In the genomic region with DNA sequence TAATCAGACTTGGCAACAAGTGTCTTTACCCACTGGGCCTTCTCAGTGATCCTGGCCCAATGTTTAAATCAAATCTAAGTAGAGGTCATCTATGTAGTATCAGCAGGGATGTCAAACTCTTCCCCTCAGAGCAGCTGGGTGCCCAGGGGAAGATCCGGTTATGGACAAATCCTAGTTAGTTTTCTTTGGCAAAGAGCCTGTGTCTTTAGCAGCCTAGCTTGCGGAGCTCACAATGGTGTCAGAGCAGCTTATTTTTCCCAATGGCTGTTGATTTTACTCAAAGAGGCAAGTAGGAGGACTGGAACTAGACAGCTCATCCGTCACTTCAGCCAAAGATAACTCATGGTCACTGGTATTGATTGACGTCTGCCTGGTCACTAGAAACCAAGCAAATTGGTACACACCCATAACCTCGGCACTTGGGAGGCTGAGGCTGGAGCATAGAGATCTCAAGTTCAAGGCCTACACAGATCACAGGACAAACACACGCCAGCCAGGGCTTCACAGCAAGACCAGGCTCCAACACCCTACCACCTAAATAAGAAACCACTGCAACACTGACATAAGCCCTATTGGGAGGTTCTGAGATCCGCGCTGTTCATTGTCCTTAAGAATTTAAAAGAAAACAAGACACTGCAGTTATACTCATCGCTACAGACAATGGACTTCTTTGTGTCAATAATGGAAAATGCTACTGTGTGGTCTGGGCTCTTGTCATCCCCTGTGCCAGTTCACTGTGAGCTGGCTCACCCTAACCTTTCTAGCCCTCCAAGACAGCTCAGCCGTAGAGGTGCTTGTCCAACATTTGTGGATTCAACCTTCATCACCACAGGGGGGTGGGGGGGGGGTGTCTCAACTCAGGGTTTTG, we compare ENCODE assay signal across 8 mouse cellular contexts. TPM values are rescaled to one million over a fixed set of nuclear protein-coding genes. Genes with fewer than 3 reads are reported as not detected.
DNase-seq lines count a peak whose midpoint lies in the region; ATAC-seq and TF ChIP-seq lines count a peak whose summit lies in the region.

No protein-coding gene starts in this region.

- H3K27me3 ChIP-seq in kidney, adult 2 months (replicated peaks; ENCODE audit: control insufficient read depth, insufficient read depth, low read length), result no peaks in the 10 kb centered on the region
- H3K27me3 ChIP-seq in heart, embryonic 16.5 days (ENCODE audit: control insufficient read depth, insufficient read depth, low read length), result no peaks in the 10 kb centered on the region
- no peaks in the 10 kb centered on the region for H3K27me3 ChIP-seq in midbrain, embryonic 12.5 days

- H3K9me3 ChIP-seq in heart, embryonic 16.5 days (replicated peaks; ENCODE audit: control insufficient read depth, low read length), result no peaks in the 10 kb centered on the region
- no peaks in the 10 kb centered on the region for H3K9me3 ChIP-seq in midbrain, embryonic 12.5 days

- WGBS in kidney, adult 2 months, result 60% methylated on average over 10 of the region's 10 CpGs
- WGBS in heart, embryonic 16.5 days, result 66% methylated on average over 10 of the region's 10 CpGs
- 83% methylated on average over 10 of the region's 10 CpGs for WGBS in midbrain, embryonic 12.5 days

- peak overlapping the region; percentile 87 for H3K4me2 ChIP-seq in heart, embryonic 16.5 days (ENCODE audit: low read depth, low read length)
- H3K4me2 ChIP-seq in midbrain, embryonic 12.5 days (replicated peaks), result peak overlapping the region; percentile 91

- no peaks in the 10 kb centered on the region for H3K36me3 ChIP-seq in kidney, adult 2 months (ENCODE audit: control insufficient read depth, insufficient read depth, low read length)
- H3K36me3 ChIP-seq in heart, embryonic 16.5 days (ENCODE audit: control insufficient read depth, insufficient read depth), result no peaks in the 10 kb centered on the region
- no peaks in the 10 kb centered on the region for H3K36me3 ChIP-seq in midbrain, embryonic 12.5 days

- H3K4me1 ChIP-seq in kidney, adult 2 months (ENCODE audit: control insufficient read depth, insufficient read depth, low read length), result peaks cover 13% of the 10 kb centered on the region; the same call in 1 of the 2 replicates
- H3K4me1 ChIP-seq in heart, embryonic 16.5 days (ENCODE audit: control insufficient read depth, insufficient read depth, low read length), result peaks cover 44% of the 10 kb centered on the region
- peaks cover 27% of the 10 kb centered on the region for H3K4me1 ChIP-seq in midbrain, embryonic 12.5 days

- no peak overlapping the region for H3K4me3 ChIP-seq in kidney, adult 2 months (ENCODE audit: insufficient read depth, low read depth, low read length)
- peak overlapping the region; percentile 68; the same call in 1 of the 2 replicates for H3K4me3 ChIP-seq in heart, embryonic 16.5 days (ENCODE audit: low read length)
- H3K4me3 ChIP-seq in midbrain, embryonic 12.5 days, result peak overlapping the region; percentile 94; the same call in 1 of the 2 replicates

- peak; percentile 54 for DNase-seq in kidney, adult 2 months
- DNase-seq in kidney, postnatal 4 days, result no peak
- peak; percentile 33 for DNase-seq in R1 (ENCODE audit: low read depth, low spot score)
- no peak for DNase-seq in left cerebral cortex, adult 11 months (ENCODE audit: low spot score)
- DNase-seq in testis, postnatal 14 days (ENCODE audit: low spot score), result no peak
- DNase-seq in T-cell, adult 2 months (ENCODE audit: low spot score), result no peak

- no peak for ATAC-seq in heart, embryonic 16.5 days (replicated peaks; ENCODE audit: extremely low read depth, insufficient read depth, low FRiP score)
- no peak for ATAC-seq in midbrain, embryonic 12.5 days (ENCODE audit: low FRiP score, low read depth)

- H3K27ac ChIP-seq in kidney, adult 2 months (ENCODE audit: insufficient read depth, low read depth, low read length), result peak overlapping the region; percentile 90
- H3K27ac ChIP-seq in heart, embryonic 16.5 days (ENCODE audit: low read length), result peak overlapping the region; percentile 95
- H3K27ac ChIP-seq in midbrain, embryonic 12.5 days (replicated peaks), result peak overlapping the region; percentile 42; the same call in 1 of the 2 replicates

- peak overlapping the region; percentile 87 for H3K9ac ChIP-seq in heart, embryonic 16.5 days (ENCODE audit: low read length)
- H3K9ac ChIP-seq in midbrain, embryonic 12.5 days (replicated peaks), result peak overlapping the region; percentile 97; the same call in 1 of the 2 replicates

- no peak for TF ChIP-seq CTCF in kidney, adult 2 months (conservative IDR thresholded peaks at IDR 0.05; ENCODE audit: insufficient read depth, insufficient read length, low read depth, low read length)

- TF ChIP-seq POLR2A in kidney, adult 2 months (IDR thresholded peaks at IDR 0.05; ENCODE audit: low read depth, low read length), result no peak

RNA-seq across cellular contexts. Expression of gene Sp2, which starts 7.0 kb away (rescaled TPM):
- 11.9 and 13.3 TPM in 2 replicates for polyA plus RNA-seq in kidney, adult 2 months (2012; rRNA removed)
- 15.2 and 15.7 TPM in 2 replicates for polyA plus RNA-seq in heart, embryonic 16.5 days (2015; fragmentation: Nextera tagmentation; extraction: Ambion mirVana)
- 23.4 and 25.9 TPM in 2 replicates for polyA plus RNA-seq in midbrain, embryonic 12.5 days (2016; fragmentation: Nextera tagmentation; extraction: Ambion mirVana)

RNA-seq across cellular contexts. Expression of gene Pnpo, which starts 32.0 kb away (rescaled TPM):
- polyA plus RNA-seq in kidney, adult 2 months (2012; rRNA removed), result 73.0 and 77.1 TPM in 2 replicates
- polyA plus RNA-seq in heart, embryonic 16.5 days (2015; fragmentation: Nextera tagmentation; extraction: Ambion mirVana), result 45.8 and 48.9 TPM in 2 replicates
- polyA plus RNA-seq in midbrain, embryonic 12.5 days (2016; fragmentation: Nextera tagmentation; extraction: Ambion mirVana), result 14.6 and 16.4 TPM in 2 replicates

RNA-seq across cellular contexts. Expression of gene Sp6, which starts 37.4 kb away (rescaled TPM):
- 0.91 and 0.95 TPM in 2 replicates for polyA plus RNA-seq in kidney, adult 2 months (2012; rRNA removed)
- 0.21 TPM in 1 of 2 replicates, not detected in the other for polyA plus RNA-seq in heart, embryonic 16.5 days (2015; fragmentation: Nextera tagmentation; extraction: Ambion mirVana)
- polyA plus RNA-seq in midbrain, embryonic 12.5 days (2016; fragmentation: Nextera tagmentation; extraction: Ambion mirVana), result 0.26 and 0.63 TPM in 2 replicates

RNA-seq across cellular contexts. Expression of gene Prr15l, which starts 47.8 kb away (rescaled TPM):
- 114 and 119 TPM in 2 replicates for polyA plus RNA-seq in kidney, adult 2 months (2012; rRNA removed)
- 1.0 and 5.6 TPM in 2 replicates for polyA plus RNA-seq in heart, embryonic 16.5 days (2015; fragmentation: Nextera tagmentation; extraction: Ambion mirVana)
- polyA plus RNA-seq in midbrain, embryonic 12.5 days (2016; fragmentation: Nextera tagmentation; extraction: Ambion mirVana), result 0.55 and 0.68 TPM in 2 replicates

RNA-seq across cellular contexts. Expression of gene Scrn2, which starts 54.0 kb away (rescaled TPM):
- polyA plus RNA-seq in kidney, adult 2 months (2012; rRNA removed), result 104 and 112 TPM in 2 replicates
- 19.1 and 20.4 TPM in 2 replicates for polyA plus RNA-seq in heart, embryonic 16.5 days (2015; fragmentation: Nextera tagmentation; extraction: Ambion mirVana)
- polyA plus RNA-seq in midbrain, embryonic 12.5 days (2016; fragmentation: Nextera tagmentation; extraction: Ambion mirVana), result 22.5 and 24.2 TPM in 2 replicates

Comparison
In these comparisons a context has a peak if more than half of its experiments do, and no peak if none do; other contexts are left out.
1. DNase-seq: peak in kidney, adult 2 months (single experiment) and R1 (single experiment); none in kidney, postnatal 4 days (0 of 2), left cerebral cortex, adult 11 months (single experiment), testis, postnatal 14 days (single experiment) and T-cell, adult 2 months (single experiment).
2. H3K27ac ChIP-seq: peak in every context shown above with its lines; median percentile 95 in heart, embryonic 16.5 days; 90 in kidney, adult 2 months; 42 in midbrain, embryonic 12.5 days.